In the genomic region with DNA sequence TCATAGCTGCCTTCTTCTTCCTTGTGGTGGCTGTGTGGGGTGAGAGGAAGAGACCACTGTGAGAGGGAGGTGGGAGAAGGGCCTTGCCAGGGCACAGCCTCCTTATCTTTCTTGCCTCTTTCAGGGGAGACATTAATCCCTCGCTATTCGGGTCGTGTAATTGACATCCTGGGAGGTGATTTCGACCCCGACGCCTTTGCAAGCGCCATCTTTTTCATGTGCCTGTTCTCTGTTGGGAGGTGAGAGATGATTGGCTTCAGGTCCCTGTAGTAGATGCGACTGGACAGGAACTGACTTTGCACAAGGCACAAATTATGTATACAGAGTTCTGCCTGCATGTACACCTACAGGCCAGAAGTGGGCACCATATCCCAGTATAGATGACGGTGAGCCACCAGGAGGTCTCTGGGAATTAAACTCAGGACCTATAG, we compare ENCODE assay signal across 8 mouse cellular contexts. TPM values are rescaled to one million over a fixed set of nuclear protein-coding genes. Genes with fewer than 3 reads are reported as not detected.
DNase-seq lines count a peak whose midpoint lies in the region; ATAC-seq and TF ChIP-seq lines count a peak whose summit lies in the region.

No protein-coding gene starts in this region.

- no peak for DNase-seq in forebrain, postnatal 0 days
- peak; percentile 22 for DNase-seq in embryonic facial prominence, embryonic 10.5 days (ENCODE audit: low spot score)
- peak; percentile 36 for DNase-seq in lung, postnatal 14 days
- peak; percentile 30 for DNase-seq in stomach, postnatal 0 days (ENCODE audit: low spot score)
- no peak for DNase-seq in gastrocnemius, postnatal 14 days

- H3K9me3 ChIP-seq in forebrain, postnatal 0 days (ENCODE audit: low read length) = no peaks in the 10 kb centered on the region
- H3K9me3 ChIP-seq in forebrain, embryonic 16.5 days (ENCODE audit: control insufficient read depth, low read length) = no peaks in the 10 kb centered on the region
- 0 out of 2 replicates have a peak, but pooled peaks cover 4% of the 10 kb centered on the region for H3K9me3 ChIP-seq in E14TG2a.4 (ENCODE audit: low read length)
- H3K9me3 ChIP-seq in embryonic facial prominence, embryonic 10.5 days = peaks cover 4% of the 10 kb centered on the region; the same call in 1 of the 2 replicates
- H3K9me3 ChIP-seq in stomach, postnatal 0 days (ENCODE audit: control insufficient read depth, low read length) = no peaks in the 10 kb centered on the region

- no peak for TF ChIP-seq EP300 in stomach, postnatal 0 days (optimal IDR thresholded peaks at IDR 0.05)

- H3K4me1 ChIP-seq in forebrain, postnatal 0 days (ENCODE audit: insufficient read depth) = no peaks in the 10 kb centered on the region
- peaks cover 6% of the 10 kb centered on the region for H3K4me1 ChIP-seq in forebrain, embryonic 16.5 days (replicated peaks; ENCODE audit: control insufficient read depth, insufficient read depth, low read length)
- H3K4me1 ChIP-seq in E14TG2a.4 (replicated peaks; ENCODE audit: low read depth, low read length) = peaks cover 22% of the 10 kb centered on the region
- peaks cover 9% of the 10 kb centered on the region for H3K4me1 ChIP-seq in embryonic facial prominence, embryonic 10.5 days
- no peaks in the 10 kb centered on the region for H3K4me1 ChIP-seq in stomach, postnatal 0 days (replicated peaks; ENCODE audit: control insufficient read depth, insufficient read depth)

- H3K4me2 ChIP-seq in forebrain, postnatal 0 days (ENCODE audit: low read depth) = no peak overlapping the region
- no peak overlapping the region for H3K4me2 ChIP-seq in forebrain, embryonic 16.5 days (ENCODE audit: low read length)
- H3K4me2 ChIP-seq in stomach, postnatal 0 days (replicated peaks; ENCODE audit: low read depth) = peak overlapping the region; percentile 90

- TF ChIP-seq CTCF in forebrain, postnatal 0 days (IDR thresholded peaks at IDR 0.05; ENCODE audit: low read depth) = peak; percentile 65
- peak; percentile 52 for TF ChIP-seq CTCF in E14TG2a.4 (conservative IDR thresholded peaks at IDR 0.05; ENCODE audit: low read length)
- peak; percentile 77 for TF ChIP-seq CTCF in stomach, postnatal 0 days (IDR thresholded peaks at IDR 0.05; ENCODE audit: low read depth)

- H3K27me3 ChIP-seq in forebrain, postnatal 0 days (ENCODE audit: insufficient read depth, low read length) = peaks cover 5% of the 10 kb centered on the region; the same call in 1 of the 2 replicates
- H3K27me3 ChIP-seq in forebrain, embryonic 16.5 days (replicated peaks; ENCODE audit: control insufficient read depth, insufficient read depth, low read length) = peaks cover 22% of the 10 kb centered on the region
- H3K27me3 ChIP-seq in E14TG2a.4 (ENCODE audit: insufficient read depth, low read length) = peaks cover 68% of the 10 kb centered on the region
- H3K27me3 ChIP-seq in embryonic facial prominence, embryonic 10.5 days (replicated peaks; ENCODE audit: low read depth, poor library complexity, severe bottlenecking) = peaks cover 89% of the 10 kb centered on the region
- no peaks in the 10 kb centered on the region for H3K27me3 ChIP-seq in stomach, postnatal 0 days (ENCODE audit: control insufficient read depth, insufficient read depth, low read length)

- no peak overlapping the region for H3K9ac ChIP-seq in forebrain, postnatal 0 days
- no peak overlapping the region for H3K9ac ChIP-seq in forebrain, embryonic 16.5 days (replicated peaks; ENCODE audit: low read depth, low read length)
- H3K9ac ChIP-seq in stomach, postnatal 0 days (ENCODE audit: low read length) = no peak overlapping the region

- no peaks in the 10 kb centered on the region for H3K36me3 ChIP-seq in forebrain, postnatal 0 days (ENCODE audit: insufficient read depth)
- H3K36me3 ChIP-seq in forebrain, embryonic 16.5 days (ENCODE audit: control insufficient read depth, insufficient read depth) = no peaks in the 10 kb centered on the region
- no peaks in the 10 kb centered on the region for H3K36me3 ChIP-seq in E14TG2a.4 (ENCODE audit: insufficient read depth, low read length)
- no peaks in the 10 kb centered on the region for H3K36me3 ChIP-seq in embryonic facial prominence, embryonic 10.5 days (replicated peaks)
- no peaks in the 10 kb centered on the region for H3K36me3 ChIP-seq in stomach, postnatal 0 days (ENCODE audit: control insufficient read depth, insufficient read depth, low read length)

- 12% methylated on average over 9 of the region's 9 CpGs for WGBS in forebrain, postnatal 0 days
- 14% methylated on average over 9 of the region's 9 CpGs for WGBS in forebrain, embryonic 16.5 days
- 16% methylated on average over 9 of the region's 9 CpGs for WGBS in embryonic facial prominence, embryonic 10.5 days
- 21% methylated on average over 9 of the region's 9 CpGs for WGBS in stomach, postnatal 0 days

- no peak overlapping the region for H3K27ac ChIP-seq in forebrain, postnatal 0 days (ENCODE audit: low read depth, low read length)
- H3K27ac ChIP-seq in forebrain, embryonic 16.5 days (ENCODE audit: low read length) = no peak overlapping the region
- no peak overlapping the region for H3K27ac ChIP-seq in embryonic facial prominence, embryonic 10.5 days (replicated peaks)
- no peak overlapping the region; the same call in 1 of the 2 replicates for H3K27ac ChIP-seq in stomach, postnatal 0 days (replicated peaks)

- no peak overlapping the region for H3K4me3 ChIP-seq in forebrain, postnatal 0 days (ENCODE audit: low read depth, low read length)
- no peak overlapping the region for H3K4me3 ChIP-seq in forebrain, embryonic 16.5 days (replicated peaks; ENCODE audit: low read length)
- no peak overlapping the region for H3K4me3 ChIP-seq in E14TG2a.4 (replicated peaks; ENCODE audit: low read length)
- H3K4me3 ChIP-seq in embryonic facial prominence, embryonic 10.5 days = no peak overlapping the region
- peak overlapping the region; percentile 80 for H3K4me3 ChIP-seq in stomach, postnatal 0 days (ENCODE audit: low read depth, low read length)

- ATAC-seq in forebrain, postnatal 0 days = peak; percentile 55; the same call in 1 of the 2 replicates
- no peak for ATAC-seq in forebrain, embryonic 16.5 days
- peak; percentile 47 for ATAC-seq in inflammation-experienced regulatory T-cells, adult 6 months
- ATAC-seq in stomach, postnatal 0 days (ENCODE audit: low FRiP score, low TSS enrichment) = peak; percentile 36; the same call in 1 of the 2 replicates

- intact Hi-C loops in gastrocnemius, postnatal 14 days (cut with DNase I; ENCODE audit: low total_unique reads) = no loop called here

RNA-seq across cellular contexts. Expression of a gene that starts 2.4 kb away (rescaled TPM):
- 1.3 and 1.9 TPM in 2 replicates for total RNA-seq in forebrain, postnatal 0 days (2014; rRNA removed)
- 3.2 and 3.8 TPM in 2 replicates for polyA plus RNA-seq in forebrain, postnatal 0 days (2015; fragmentation: Nextera tagmentation; extraction: Ambion mirVana)
- polyA plus RNA-seq in forebrain, embryonic 16.5 days (2015; fragmentation: Nextera tagmentation; extraction: Ambion mirVana) = 1.6 and 2.6 TPM in 2 replicates
- polyA plus RNA-seq in embryonic facial prominence, embryonic 10.5 days (2016; fragmentation: Nextera tagmentation; extraction: Ambion mirVana) = 0.56 and 1.1 TPM in 2 replicates
- polyA plus RNA-seq in inflammation-experienced regulatory T-cells, adult 6 months (2017; shearing (Covaris generic)) = 100 to 1,000 TPM in 2 of 3 experiments, 10 to 100 TPM in 1; 94.0 to 181 (median 103) TPM
- 5.8 and 5.9 TPM in 2 replicates for polyA plus RNA-seq in stomach, postnatal 0 days (2015; fragmentation: Nextera tagmentation; extraction: Ambion mirVana)
- total RNA-seq in gastrocnemius, postnatal 14 days (2021) = 1 to 10 TPM; 4.7 to 5.3 TPM

RNA-seq across cellular contexts. Expression of a gene that starts 8.2 kb away (rescaled TPM):
- total RNA-seq in forebrain, postnatal 0 days (2014; rRNA removed) = 1.5 and 2.9 TPM in 2 replicates
- polyA plus RNA-seq in forebrain, postnatal 0 days (2015; fragmentation: Nextera tagmentation; extraction: Ambion mirVana) = 4.8 and 7.2 TPM in 2 replicates
- 1.5 and 2.5 TPM in 2 replicates for polyA plus RNA-seq in forebrain, embryonic 16.5 days (2015; fragmentation: Nextera tagmentation; extraction: Ambion mirVana)
- 1.3 and 1.7 TPM in 2 replicates for polyA plus RNA-seq in embryonic facial prominence, embryonic 10.5 days (2016; fragmentation: Nextera tagmentation; extraction: Ambion mirVana)
- polyA plus RNA-seq in inflammation-experienced regulatory T-cells, adult 6 months (2017; shearing (Covaris generic)) = 1,000 to 10,000 TPM in 2 of 3 experiments, 100 to 1,000 TPM in 1; 835 to 1,025 (median 1,010) TPM
- 15.5 and 16.2 TPM in 2 replicates for polyA plus RNA-seq in stomach, postnatal 0 days (2015; fragmentation: Nextera tagmentation; extraction: Ambion mirVana)
- total RNA-seq in gastrocnemius, postnatal 14 days (2021) = 1 to 10 TPM; 2.9 to 3.4 TPM

RNA-seq across cellular contexts. Expression of a gene that starts 18.2 kb away (rescaled TPM):
- total RNA-seq in forebrain, postnatal 0 days (2014; rRNA removed) = 1.2 and 1.9 TPM in 2 replicates
- polyA plus RNA-seq in forebrain, postnatal 0 days (2015; fragmentation: Nextera tagmentation; extraction: Ambion mirVana) = 2.0 and 2.3 TPM in 2 replicates
- 0.43 and 1.5 TPM in 2 replicates for polyA plus RNA-seq in forebrain, embryonic 16.5 days (2015; fragmentation: Nextera tagmentation; extraction: Ambion mirVana)
- polyA plus RNA-seq in embryonic facial prominence, embryonic 10.5 days (2016; fragmentation: Nextera tagmentation; extraction: Ambion mirVana) = 0.57 and 0.93 TPM in 2 replicates
- 100 to 1,000 TPM; 330 to 403 (median 338) TPM for polyA plus RNA-seq in inflammation-experienced regulatory T-cells, adult 6 months (2017; shearing (Covaris generic))
- 11.9 and 12.8 TPM in 2 replicates for polyA plus RNA-seq in stomach, postnatal 0 days (2015; fragmentation: Nextera tagmentation; extraction: Ambion mirVana)
- total RNA-seq in gastrocnemius, postnatal 14 days (2021) = 1 to 10 TPM; 1.8 to 2.0 TPM

RNA-seq across cellular contexts. Expression of a gene that starts 18.4 kb away (rescaled TPM):
- 5.2 and 7.5 TPM in 2 replicates for total RNA-seq in forebrain, postnatal 0 days (2014; rRNA removed)
- 4.6 and 5.0 TPM in 2 replicates for polyA plus RNA-seq in forebrain, postnatal 0 days (2015; fragmentation: Nextera tagmentation; extraction: Ambion mirVana)
- 1.9 and 2.6 TPM in 2 replicates for polyA plus RNA-seq in forebrain, embryonic 16.5 days (2015; fragmentation: Nextera tagmentation; extraction: Ambion mirVana)
- polyA plus RNA-seq in embryonic facial prominence, embryonic 10.5 days (2016; fragmentation: Nextera tagmentation; extraction: Ambion mirVana) = 2.8 and 2.9 TPM in 2 replicates
- 100 to 1,000 TPM; 174 to 216 (median 189) TPM for polyA plus RNA-seq in inflammation-experienced regulatory T-cells, adult 6 months (2017; shearing (Covaris generic))
- 7.0 and 8.3 TPM in 2 replicates for polyA plus RNA-seq in stomach, postnatal 0 days (2015; fragmentation: Nextera tagmentation; extraction: Ambion mirVana)
- total RNA-seq in gastrocnemius, postnatal 14 days (2021) = 1 to 10 TPM; 1.7 to 2.6 TPM

RNA-seq across cellular contexts. Expression of a gene that starts 32.9 kb away (rescaled TPM):
- 0.10 TPM in 1 of 2 replicates, not detected in the other for total RNA-seq in forebrain, postnatal 0 days (2014; rRNA removed)
- 0.33 and 0.36 TPM in 2 replicates for polyA plus RNA-seq in forebrain, postnatal 0 days (2015; fragmentation: Nextera tagmentation; extraction: Ambion mirVana)
- 0.15 and 0.28 TPM in 2 replicates for polyA plus RNA-seq in forebrain, embryonic 16.5 days (2015; fragmentation: Nextera tagmentation; extraction: Ambion mirVana)
- polyA plus RNA-seq in embryonic facial prominence, embryonic 10.5 days (2016; fragmentation: Nextera tagmentation; extraction: Ambion mirVana) = not detected in 2 replicates
- 10 to 100 TPM in 2 of 3 experiments, 1 to 10 TPM in 1; 8.4 to 87.4 (median 63.4) TPM for polyA plus RNA-seq in inflammation-experienced regulatory T-cells, adult 6 months (2017; shearing (Covaris generic))
- polyA plus RNA-seq in stomach, postnatal 0 days (2015; fragmentation: Nextera tagmentation; extraction: Ambion mirVana) = 0.13 and 0.16 TPM in 2 replicates
- total RNA-seq in gastrocnemius, postnatal 14 days (2021) = under 1 TPM in 1 of 2 experiments, not detected in 1; 0.13 TPM

Comparison
In these comparisons a context has a peak if more than half of its experiments do, and no peak if none do; other contexts are left out.
1. DNase-seq: peak in embryonic facial prominence, embryonic 10.5 days (single experiment), lung, postnatal 14 days (single experiment) and stomach, postnatal 0 days (single experiment); none in forebrain, postnatal 0 days (single experiment) and gastrocnemius, postnatal 14 days (single experiment).
2. RNA of a gene that starts 2.4 kb away (polyA plus RNA-seq): 94.0 to 181 TPM in inflammation-experienced regulatory T-cells, adult 6 months; 5.8 to 5.9 TPM in stomach, postnatal 0 days, 3.2 to 3.8 TPM in forebrain, postnatal 0 days, 1.6 to 2.6 TPM in forebrain, embryonic 16.5 days and 0.56 to 1.1 TPM in embryonic facial prominence, embryonic 10.5 days; every median in the first group is over 10 times any median in the second.
3. RNA of a gene that starts 8.2 kb away (polyA plus RNA-seq): 835 to 1,025 TPM in inflammation-experienced regulatory T-cells, adult 6 months; 15.5 to 16.2 TPM in stomach, postnatal 0 days, 4.8 to 7.2 TPM in forebrain, postnatal 0 days, 1.3 to 1.7 TPM in embryonic facial prominence, embryonic 10.5 days and 1.5 to 2.5 TPM in forebrain, embryonic 16.5 days; every median in the first group is over 10 times any median in the second.
4. RNA of a gene that starts 18.2 kb away (polyA plus RNA-seq): 330 to 403 TPM in inflammation-experienced regulatory T-cells, adult 6 months; 11.9 to 12.8 TPM in stomach, postnatal 0 days, 2.0 to 2.3 TPM in forebrain, postnatal 0 days, 0.57 to 0.93 TPM in embryonic facial prominence, embryonic 10.5 days and 0.43 to 1.5 TPM in forebrain, embryonic 16.5 days; every median in the first group is over 10 times any median in the second.
5. Peak in every context shown above with its lines, with median percentiles within 50 percentile points of each other: CTCF ChIP-seq.